Mouse (Mus musculus) hindbrain, postnatal 0 days (tissue): ENCODE measurements around the gene Zscan20. TPM values are rescaled to one million over a fixed set of nuclear protein-coding genes. Genes with fewer than 3 reads are reported as not detected.
"Not testable (repeated sequence)": the region's sequence is repeated elsewhere in the genome, so short reads cannot be mapped to it uniquely, and the experiment has no call there.

Source experiments
- ATAC-seq: fragments of 200-750 bp; cut with Nextera tagmentation; 2 replicates; pipeline ENCODE4 v1.8.0; 2017; ENCODE audit warnings: mild to moderate bottlenecking, moderate TSS enrichment, moderate library complexity
- DNase-seq: peaks from one replicate; pipeline ENCODE4 v3.0.0-alpha.2; 2015; ENCODE audit warnings: low spot score
- H3K27ac ChIP-seq: fragments of 300-500 bp; sonication (generic); 2 replicates; pipeline ENCODE4 v1.5.1; 2014; ENCODE audit warnings: mild to moderate bottlenecking
- H3K27me3 ChIP-seq: fragments of 300-500 bp; sonication (generic); 2 replicates; pipeline ENCODE4 v1.6.1; 2014; ENCODE audit warnings: low read length, mixed read lengths; ENCODE audit not compliant: insufficient read depth
- H3K36me3 ChIP-seq: fragments of 300-500 bp; sonication (generic); 2 replicates; pipeline ENCODE4 v1.6.1; 2014; ENCODE audit warnings: low read length, mixed read lengths; ENCODE audit not compliant: insufficient read depth
- H3K4me1 ChIP-seq: fragments of 300-500 bp; sonication (generic); 2 replicates; pipeline ENCODE4 v1.6.1; 2014; ENCODE audit warnings: antibody characterized with exemption, low read length, mixed read lengths; ENCODE audit not compliant: insufficient read depth
- H3K4me2 ChIP-seq: fragments of 300-500 bp; sonication (generic); 2 replicates; pipeline ENCODE4 v1.6.1; 2014; ENCODE audit warnings: low read depth, mild to moderate bottlenecking, low read length, moderate library complexity, mixed read lengths
- H3K4me3 ChIP-seq: fragments of 300-500 bp; sonication (generic); 2 replicates; pipeline ENCODE4 v1.5.1; 2014; ENCODE audit warnings: low read length
- H3K9ac ChIP-seq: fragments of 300-500 bp; sonication (generic); replicated peaks from 2 replicates; pipeline ENCODE4 v1.6.1; 2014; ENCODE audit warnings: mild to moderate bottlenecking, low read length, moderate library complexity, mixed read lengths
- H3K9me3 ChIP-seq: fragments of 300-500 bp; sonication (generic); 2 replicates; pipeline ENCODE4 v1.6.1; 2016; ENCODE audit warnings: low read length, mixed read lengths
- CTCF ChIP-seq: IDR thresholded peaks from 2 replicates; pipeline ENCODE4 v1.5.1; 2016; ENCODE audit warnings: antibody characterized with exemption, control low read depth, low read depth
- WGBS: fragments of 180-500 bp; shearing (Covaris S2); extraction: QIAGEN DNeasy Blood & Tissue Kit; methylation state at CpG from one replicate; pipeline ENCODE4 v1.1.7; 2014; 5-methylcytosine and 5-hydroxymethylcytosine counted together
- polyA plus RNA-seq: library from polyadenylated mRNA; unstranded; fragments of >200 nt; fragmentation: Nextera tagmentation; extraction: Ambion mirVana; gene quantifications from 2 replicates; pipeline ENCODE4 v1.2.1, GENCODE M21; 2015
- total RNA-seq: library from RNA; depleted of rRNA; stranded (reverse); fragments of >200 nt; gene quantifications from 2 replicates; pipeline ENCODE4 v1.2.3, GENCODE M21; 2014

Zscan20 gene
- total and polyA plus RNA-seq, 2 experiments from 2014 or later, result 1.8 to 15.3 TPM

DNA sequence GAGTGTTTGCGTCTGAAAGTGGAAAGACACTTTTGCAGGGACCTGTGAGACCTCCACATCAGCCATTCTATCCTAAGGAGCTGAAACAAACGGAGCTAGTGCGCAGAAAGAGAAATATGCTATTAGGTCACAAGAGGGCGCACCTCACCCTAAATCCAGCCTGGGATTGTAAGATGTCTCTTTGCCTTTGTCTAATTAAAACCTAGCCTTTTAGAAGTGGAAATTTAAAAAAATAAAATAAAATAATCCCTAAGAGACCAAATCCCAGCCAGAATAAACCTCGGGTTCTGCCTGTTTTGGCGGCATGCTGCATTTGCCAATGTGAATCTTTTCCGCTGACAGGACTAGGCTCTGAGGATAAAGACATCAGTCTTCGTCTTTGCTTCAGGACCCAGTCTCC lies 3.4 kb upstream of the Zscan20 start:
- H3K4me3 ChIP-seq, result no peak overlapping the region
- H3K4me2 ChIP-seq, result no peak overlapping the region
- DNase-seq (peak; percentile 88), ATAC-seq (no peak)
- WGBS, result 16% methylated on average over 8 of the region's 8 CpGs
- peak; percentile 87 for TF ChIP-seq CTCF
- no peaks in the 10 kb centered on the region for H3K9me3 ChIP-seq
- H3K27ac ChIP-seq, result no peak overlapping the region
- no peaks in the 10 kb centered on the region for H3K27me3 ChIP-seq
- H3K36me3 ChIP-seq, result no peaks in the 10 kb centered on the region
- H3K9ac ChIP-seq, result no peak overlapping the region
- peaks cover 3% of the 10 kb centered on the region; the same call in 1 of the 2 replicates for H3K4me1 ChIP-seq

- not testable (repeated sequence) for H3K27me3 ChIP-seq, H3K4me1 ChIP-seq, H3K9me3 ChIP-seq, H3K9ac ChIP-seq, H3K27ac ChIP-seq, H3K4me3 ChIP-seq, DNase-seq, H3K36me3 ChIP-seq, ATAC-seq, H3K4me2 ChIP-seq
- WGBS, result 90% methylated on average over 3 of the region's 3 CpGs
These were observed 1.8 kb upstream of the Zscan20 start for GRCm38 (mm10) chr4:128611726-128612125.

- H3K27me3 ChIP-seq, result no peaks in the 10 kb centered on the region
- peaks cover 4% of the 10 kb centered on the region; the same call in 1 of the 2 replicates for H3K4me1 ChIP-seq
- peak overlapping the region; percentile 79 for H3K4me2 ChIP-seq
- no peak overlapping the region for H3K27ac ChIP-seq
- H3K4me3 ChIP-seq, result no peak overlapping the region
- DNase-seq, result no peak
- 25% methylated on average over 10 of the region's 10 CpGs for WGBS
- H3K36me3 ChIP-seq, result no peaks in the 10 kb centered on the region
- H3K9ac ChIP-seq, result no peak overlapping the region
- no peak for ATAC-seq
- no peaks in the 10 kb centered on the region for H3K9me3 ChIP-seq
- TF ChIP-seq CTCF, result no peak
These were observed 808 bp upstream of the Zscan20 start for GRCm38 (mm10) chr4:128610706-128611105.

- no peak; the same call in 1 of the 2 replicates for ATAC-seq
- no peak for TF ChIP-seq CTCF
- DNase-seq, result no peak
- no peaks in the 10 kb centered on the region for H3K27me3 ChIP-seq
- 10% methylated on average over 23 of the region's 27 CpGs for WGBS
- no peaks in the 10 kb centered on the region for H3K9me3 ChIP-seq
- H3K4me2 ChIP-seq, result peak overlapping the region; percentile 79
- peaks cover 4% of the 10 kb centered on the region; the same call in 1 of the 2 replicates for H3K4me1 ChIP-seq
- no peaks in the 10 kb centered on the region; the same call in 1 of the 2 replicates for H3K36me3 ChIP-seq
- H3K27ac ChIP-seq, result peak overlapping the region; percentile 51; the same call in 1 of the 2 replicates
- peak overlapping the region; percentile 60 for H3K4me3 ChIP-seq
- peak overlapping the region; percentile 51 for H3K9ac ChIP-seq
These were observed 498 bp downstream of the Zscan20 start for GRCm38 (mm10) chr4:128609276-128609924.

- DNase-seq (peak; percentile 16), ATAC-seq (no peak)
- Histone ChIP-seq H3K4me3 (no peak overlapping the region), H3K27me3 (no peaks in the 10 kb centered on the region), H3K9ac (no peak overlapping the region), H3K36me3 (peaks cover 12% of the 10 kb centered on the region; the same call in 1 of the 2 replicates), H3K9me3 (no peaks in the 10 kb centered on the region), H3K4me1 (peaks cover 4% of the 10 kb centered on the region; the same call in 1 of the 2 replicates), H3K4me2 (no peak overlapping the region), H3K27ac (no peak overlapping the region)
- WGBS, result 74% methylated on average over 11 of the region's 11 CpGs
- TF ChIP-seq CTCF, result no peak
These were observed 2.2 kb downstream of the Zscan20 start for GRCm38 (mm10) chr4:128607661-128608060.

GRCm38 (mm10) chr4:128606586-128606985 lies 3.3 kb downstream of the Zscan20 start:
- no peaks in the 10 kb centered on the region for H3K27me3 ChIP-seq
- no peak overlapping the region for H3K9ac ChIP-seq
- DNase-seq, result no peak
- H3K4me2 ChIP-seq, result no peak overlapping the region
- H3K4me1 ChIP-seq, result peaks cover 4% of the 10 kb centered on the region; the same call in 1 of the 2 replicates
- H3K27ac ChIP-seq, result no peak overlapping the region
- no peak for TF ChIP-seq CTCF
- H3K4me3 ChIP-seq, result no peak overlapping the region
- H3K36me3 ChIP-seq, result peaks cover 16% of the 10 kb centered on the region; the same call in 1 of the 2 replicates
- no peak for ATAC-seq
- no peaks in the 10 kb centered on the region for H3K9me3 ChIP-seq
- WGBS, result 87% methylated on average over 7 of the region's 7 CpGs

DNA sequence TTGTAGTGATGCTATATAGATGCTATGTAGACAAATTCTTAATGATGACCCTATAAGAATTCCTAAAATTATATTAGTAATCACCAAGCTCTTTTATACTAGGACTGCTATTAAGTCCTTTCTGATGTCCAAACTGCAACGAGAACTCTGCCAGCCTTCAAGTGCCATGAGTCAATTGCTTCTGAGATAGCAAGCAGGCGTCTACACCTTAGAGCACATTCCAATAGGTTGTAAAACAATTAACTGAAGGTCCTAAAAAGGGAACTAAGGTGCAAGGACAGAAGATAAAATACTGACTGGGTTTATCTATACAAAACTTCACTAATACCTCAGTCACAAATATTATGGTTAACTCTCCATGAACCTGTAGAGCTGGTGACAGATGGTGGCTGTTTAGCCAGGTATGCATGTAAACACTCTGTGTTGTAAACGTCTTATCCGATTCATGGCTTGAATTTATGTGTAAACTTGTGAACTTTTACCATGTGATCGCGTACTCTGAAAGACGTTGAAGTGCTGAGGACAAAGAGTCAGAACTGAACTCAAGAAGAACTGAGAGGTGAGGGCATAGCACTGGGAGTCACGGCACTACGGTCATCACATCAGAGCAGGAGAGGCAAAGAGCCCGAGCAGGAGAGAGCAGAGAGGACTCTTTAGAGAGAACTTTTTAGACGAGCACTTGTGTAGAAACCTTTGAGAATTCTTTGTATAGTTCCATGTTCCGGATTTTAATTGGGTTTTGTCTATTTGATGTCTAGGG lies 11.9 kb downstream of the Zscan20 start:
- 92% methylated on average over 12 of the region's 12 CpGs for WGBS
- TF ChIP-seq CTCF, result no peak
- ATAC-seq, result no peak

More for the DNA sequence above, 11.9 kb downstream of the Zscan20 start:
- no peaks in the 10 kb centered on the region for H3K27me3 ChIP-seq
- H3K9me3 ChIP-seq, result no peaks in the 10 kb centered on the region
- H3K4me3 ChIP-seq, result no peak overlapping the region
- H3K27ac ChIP-seq, result no peak overlapping the region
- no peaks in the 10 kb centered on the region for H3K4me1 ChIP-seq
- no peak overlapping the region for H3K4me2 ChIP-seq
- DNase-seq, result no peak
- no peak overlapping the region for H3K9ac ChIP-seq
- peaks cover 17% of the 10 kb centered on the region; the same call in 1 of the 2 replicates for H3K36me3 ChIP-seq
